Mouse (Mus musculus) large intestine, adult 2 months (tissue): ENCODE data around the gene Tmem131l. TPM values are rescaled to one million over a fixed set of nuclear protein-coding genes. Genes with fewer than 3 reads are reported as not detected.

Experiments used
- DNase-seq: peaks from one replicate; pipeline ENCODE4 v3.0.0-alpha.2; 2012; ENCODE audit warnings: low read depth, low spot score
- WGBS: fragments of 180-500 bp; shearing (Covaris S2); methylation state at CpG from one replicate; pipeline ENCODE4 v1.1.7; 2018; 5-methylcytosine and 5-hydroxymethylcytosine counted together
- polyA plus RNA-seq: library from polyadenylated mRNA; depleted of rRNA; stranded (reverse); fragments of >200 nt; gene quantifications from 2 replicates; pipeline ENCODE4 v1.2.3, GENCODE M21; 2012

Tmem131l gene
- polyA plus RNA-seq, 1 experiment = 14.2 TPM

DNA sequence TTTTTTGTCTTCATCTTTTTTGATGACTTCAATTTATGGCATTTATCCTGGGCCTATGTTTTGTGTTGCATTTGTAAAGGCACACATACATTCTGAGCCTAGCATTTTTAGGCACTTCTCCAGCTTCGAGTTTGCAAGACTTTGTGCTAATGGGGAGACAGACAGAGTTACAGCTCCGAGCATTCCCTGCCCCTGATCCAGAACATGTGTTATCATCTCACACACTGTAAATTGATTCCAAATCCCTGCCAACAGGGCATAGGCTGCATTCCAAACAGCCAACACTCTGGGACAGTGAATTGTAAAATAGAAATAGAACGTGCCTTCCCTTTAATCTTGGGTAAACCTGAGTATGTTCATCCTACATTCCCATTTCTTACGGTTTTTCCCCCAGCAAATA lies 19.7 kb upstream of the Tmem131l start:
- 64% methylated on average over 4 of the region's 4 CpGs for WGBS
- DNase-seq = no peak

DNA sequence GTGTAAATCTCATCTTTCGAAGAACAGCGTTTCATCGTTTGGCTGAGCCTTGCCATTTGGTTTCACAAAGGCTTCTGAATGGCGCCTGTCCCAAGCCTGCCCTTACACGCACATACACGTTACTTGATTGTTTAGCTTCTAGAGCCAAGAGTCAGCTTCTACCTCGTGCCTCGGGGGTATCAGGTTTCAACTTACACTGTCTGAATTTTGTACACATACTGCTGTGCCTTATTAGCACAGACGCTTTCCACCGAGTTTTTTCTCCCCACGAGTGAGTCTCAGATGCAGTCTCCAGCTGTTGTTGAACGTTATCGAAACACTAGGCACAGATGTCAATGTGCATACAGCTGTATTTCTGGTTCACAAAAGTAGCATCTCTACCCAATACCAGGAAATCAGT lies 19.3 kb upstream of the Tmem131l start:
- WGBS = 63% methylated on average over 13 of the region's 13 CpGs

DNA sequence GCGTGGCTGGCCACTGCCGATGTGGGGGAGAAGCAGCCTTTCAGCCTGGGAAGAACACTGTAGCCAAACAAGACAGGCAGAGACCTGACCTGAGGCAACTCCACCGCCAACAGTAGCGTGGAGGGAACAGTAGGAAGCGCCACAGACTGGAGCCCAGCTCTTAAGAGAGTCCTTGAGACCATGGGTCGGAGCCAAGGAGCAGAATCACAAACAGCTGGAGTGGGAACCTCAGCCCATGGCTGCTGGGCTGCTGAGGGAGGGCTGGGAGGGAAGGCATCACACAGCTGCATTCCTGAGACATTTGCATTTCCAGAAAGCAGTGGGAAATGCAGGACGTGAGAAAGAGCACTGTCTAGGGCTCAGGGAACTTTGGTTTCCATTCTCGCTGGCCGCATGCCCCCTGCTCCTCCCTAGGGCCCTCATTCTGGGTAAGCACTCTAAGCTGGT lies 8.8 kb upstream of the Tmem131l start:
- no peak for DNase-seq
- WGBS = 42% methylated on average over 9 of the region's 9 CpGs

More for the DNA sequence above, 19.3 kb upstream of the Tmem131l start:
- no peak for DNase-seq

DNA sequence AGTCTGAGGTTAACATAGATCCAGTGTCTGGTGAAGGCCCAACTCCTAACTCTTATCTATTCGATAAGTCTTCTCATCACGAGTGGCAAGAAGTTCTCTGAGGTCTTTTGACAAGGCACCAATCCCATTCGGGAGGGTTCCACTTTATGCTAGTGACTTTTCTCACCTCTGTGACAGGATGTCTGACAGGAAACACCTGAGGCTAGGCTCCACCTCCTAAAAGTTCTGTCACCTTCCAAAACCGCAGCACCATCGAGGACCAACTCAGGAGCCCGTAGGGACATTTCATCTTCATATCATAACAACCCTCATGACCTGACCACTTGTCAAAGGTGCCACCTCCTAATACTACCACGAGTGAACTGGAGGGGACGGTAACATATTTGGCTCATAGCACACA lies 6.2 kb upstream of the Tmem131l start:
- 84% methylated on average over 8 of the region's 8 CpGs for WGBS
- no peak for DNase-seq

DNA sequence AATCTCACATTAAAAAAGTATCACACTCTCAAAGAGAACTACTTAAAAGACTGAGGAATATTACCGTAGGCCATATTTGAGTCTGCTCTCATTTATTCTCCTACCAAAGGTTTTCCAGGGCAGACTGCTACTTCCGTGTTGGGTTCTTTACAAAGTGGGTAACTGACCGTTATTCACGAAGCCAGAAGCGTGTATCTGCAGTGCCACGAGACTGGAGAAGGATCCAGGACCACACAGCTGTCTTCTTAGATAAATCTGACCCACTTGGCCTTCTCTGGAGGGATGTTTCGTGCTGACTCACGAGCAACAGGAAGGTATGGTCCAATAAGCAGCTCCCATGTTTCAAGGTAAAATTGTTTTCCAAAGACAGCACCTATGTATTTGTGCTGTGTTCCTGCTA lies 1.8 kb upstream of the Tmem131l start:
- DNase-seq = no peak
- WGBS = 92% methylated on average over 8 of the region's 8 CpGs

DNA sequence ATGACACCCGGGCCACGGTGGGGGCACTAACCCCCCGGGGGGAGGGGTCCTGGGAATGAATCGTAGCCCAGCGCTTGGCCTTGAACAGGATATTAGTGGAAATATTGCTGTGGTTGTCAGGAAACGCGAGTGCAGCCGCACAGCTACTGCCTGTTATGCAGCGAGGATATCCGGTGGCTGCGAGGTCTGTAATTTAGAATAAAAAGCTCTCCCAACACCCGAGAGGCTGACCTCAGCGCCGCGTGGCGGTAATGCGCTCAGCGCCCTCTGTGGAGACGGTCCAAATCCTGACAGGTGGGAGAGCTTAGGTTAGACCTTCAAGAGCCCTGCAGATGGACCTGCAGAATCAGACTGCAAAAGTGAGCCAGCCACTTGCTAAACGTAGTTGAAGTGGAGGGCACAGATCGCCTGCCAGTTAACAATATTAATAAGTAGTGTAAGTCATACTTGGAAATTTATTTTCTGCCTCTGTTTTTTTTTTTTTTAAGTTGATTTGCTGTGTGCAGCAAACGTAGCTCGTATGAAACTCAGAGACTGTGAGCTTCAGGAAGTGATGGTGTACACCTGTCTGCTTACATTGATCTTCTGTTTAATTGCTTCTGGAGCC lies 604 bp upstream of the Tmem131l start:
- DNase-seq = no peak
- 1% methylated on average over 23 of the region's 23 CpGs for WGBS

DNA sequence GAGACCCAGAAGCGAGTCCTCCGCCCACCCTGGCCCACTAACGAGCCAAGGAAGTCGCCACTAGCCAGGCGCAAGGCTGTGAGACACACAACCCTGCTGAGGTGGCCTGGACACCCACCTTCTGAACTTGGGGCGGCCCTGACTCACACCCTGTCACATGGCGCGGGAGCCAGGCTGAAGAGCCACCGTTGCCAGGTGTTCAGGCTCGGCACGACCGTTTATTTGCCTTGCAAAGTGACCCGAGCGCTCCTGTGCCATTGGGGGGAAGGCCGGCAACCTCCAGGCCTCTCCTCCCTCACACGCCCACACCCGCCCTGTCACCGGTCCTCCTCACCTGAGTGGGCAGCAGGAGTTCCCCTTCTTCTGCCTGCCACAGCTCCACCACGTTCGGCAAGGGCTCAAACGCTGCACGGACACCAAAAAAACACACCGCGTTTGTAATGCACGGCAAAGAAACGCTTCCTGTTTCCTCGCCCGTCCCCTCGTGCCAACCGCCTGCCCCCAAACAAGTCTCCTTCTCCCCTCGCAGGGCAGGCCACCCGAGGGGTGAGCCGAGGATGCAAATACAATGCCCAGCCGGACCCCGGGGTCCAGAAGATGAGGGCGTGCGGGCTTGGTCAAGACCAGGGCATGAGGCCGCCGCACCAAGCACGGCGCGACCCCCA lies 862 bp downstream of the Tmem131l start:
- DNase-seq = no peak

DNA sequence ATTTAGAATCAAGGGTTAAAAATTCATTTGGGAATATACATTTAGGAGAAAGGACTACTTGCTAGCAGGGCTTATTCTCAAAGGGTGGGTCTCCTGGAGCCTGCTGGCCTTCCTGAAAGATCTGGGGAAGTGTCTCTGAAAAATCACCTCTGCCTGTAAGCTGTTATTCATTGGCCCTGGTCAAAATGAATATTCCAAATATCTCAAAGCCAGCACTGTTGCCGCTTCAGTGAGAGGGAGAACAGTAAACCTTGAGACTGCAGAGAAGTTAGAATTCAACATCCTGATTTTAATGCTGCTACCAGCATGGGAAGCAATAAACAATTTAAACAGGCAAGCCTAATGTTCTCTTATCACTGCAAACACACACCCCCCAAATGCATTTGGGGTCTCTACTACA lies 1.8 kb downstream of the Tmem131l start:
- WGBS = 35% methylated on average over 1 of the region's 1 CpGs
- DNase-seq = no peak

More for the DNA sequence above, 862 bp downstream of the Tmem131l start:
- under 1% methylated on average over 42 of the region's 42 CpGs for WGBS

DNA sequence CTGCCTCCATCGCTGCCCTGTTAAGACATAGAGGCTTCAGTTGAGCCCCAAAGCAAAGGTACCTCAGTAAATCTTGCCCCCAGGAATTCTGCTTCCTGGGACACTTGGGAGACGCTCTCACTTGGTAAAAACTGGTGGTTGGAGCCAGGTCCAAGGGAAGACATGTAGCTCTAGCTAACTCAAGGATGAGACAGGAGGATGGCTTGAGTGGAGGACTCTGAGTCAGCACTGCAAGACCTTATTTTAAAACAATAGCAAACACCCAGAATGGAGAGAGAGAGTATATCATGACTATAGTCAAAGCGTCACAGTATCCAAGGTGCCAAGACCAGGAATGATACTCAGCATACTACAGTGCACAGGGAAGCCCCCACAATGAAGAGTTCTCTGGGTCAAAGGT lies 2.4 kb downstream of the Tmem131l start:
- 93% methylated on average over 3 of the region's 3 CpGs for WGBS

DNA sequence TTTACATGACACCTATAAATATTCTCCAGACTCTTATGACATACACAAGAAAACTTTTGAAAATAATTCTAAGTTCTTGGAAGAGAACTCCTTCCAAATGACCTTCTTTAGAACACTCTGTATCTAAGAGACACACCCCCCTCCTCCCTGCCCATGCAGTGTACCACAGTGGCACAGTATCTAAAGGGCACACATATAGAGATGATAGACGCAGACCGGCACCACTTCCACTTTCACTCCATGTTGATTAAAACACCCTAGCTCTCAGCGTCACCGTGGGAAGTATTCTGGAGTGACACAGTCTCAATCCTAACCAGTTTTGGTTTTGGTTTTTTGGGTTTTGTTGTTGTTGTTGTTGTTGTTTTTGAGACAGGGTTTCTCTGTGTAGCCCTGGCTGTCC lies 3.1 kb downstream of the Tmem131l start:
- no peak for DNase-seq
- 56% methylated on average over 4 of the region's 4 CpGs for WGBS

More for the DNA sequence above, 2.4 kb downstream of the Tmem131l start:
- no peak for DNase-seq

DNA sequence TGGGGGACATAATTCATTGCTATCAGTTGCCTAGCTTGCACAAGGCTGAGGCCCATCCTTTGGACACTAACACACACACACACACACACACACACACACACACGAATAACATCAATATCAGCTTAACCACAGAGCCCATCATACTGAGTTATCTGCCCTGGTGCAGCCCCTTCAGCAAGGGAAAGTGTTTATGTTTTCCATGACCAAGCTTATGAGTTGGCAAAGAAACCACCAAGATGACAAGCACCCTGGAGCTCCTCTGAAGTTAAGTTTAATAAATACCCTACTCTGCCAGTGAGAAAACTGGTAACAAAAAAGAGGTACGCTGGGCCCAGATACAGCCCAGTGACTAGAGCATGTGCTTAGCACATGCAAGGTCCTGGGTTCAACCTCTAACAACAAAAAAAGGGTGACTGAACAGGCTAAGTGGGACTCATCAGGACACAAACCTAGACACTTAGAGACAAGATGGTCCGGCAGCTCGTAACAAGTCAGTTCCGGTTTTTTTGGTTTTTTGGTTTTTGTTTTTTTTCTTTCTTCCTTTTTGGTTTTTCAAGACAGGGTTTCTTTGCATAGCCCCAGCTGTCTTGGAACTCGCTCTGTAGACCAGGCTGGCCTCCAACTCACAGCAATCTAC lies 4.1 kb downstream of the Tmem131l start:
- 89% methylated on average over 6 of the region's 6 CpGs for whole genome bisulfite sequencing

DNA sequence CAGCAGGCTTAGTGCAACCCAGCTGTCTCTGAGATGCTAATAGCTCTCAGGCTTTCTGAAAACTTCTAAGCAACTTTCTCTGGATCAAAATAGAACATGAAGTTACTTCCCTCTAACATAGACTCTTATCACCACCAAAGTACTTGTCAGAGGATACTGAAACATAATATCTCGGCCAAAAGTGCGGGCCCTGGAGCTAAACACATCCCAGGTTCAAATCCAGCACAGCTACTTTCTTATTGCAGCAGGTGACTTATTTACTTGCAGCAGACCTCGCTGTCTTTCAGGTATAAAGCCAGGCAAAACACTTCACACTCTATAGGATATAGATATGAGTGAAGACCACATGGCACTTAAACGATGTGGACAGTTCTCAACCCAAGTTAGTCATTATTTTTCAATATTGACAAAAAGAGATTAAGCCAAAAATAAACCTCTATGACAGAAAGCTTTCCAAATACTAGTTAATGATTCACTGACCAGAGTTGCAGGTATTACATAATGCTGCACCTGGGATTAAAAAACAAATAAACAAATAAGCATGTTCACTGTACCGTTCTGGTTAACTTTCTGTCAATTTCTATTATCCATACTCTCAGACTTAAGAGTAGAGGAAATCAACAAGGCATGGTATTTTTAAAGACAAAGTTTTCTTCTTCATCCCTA lies 5.7 kb downstream of the Tmem131l start:
- no peak for DNase-seq

More for the DNA sequence above, 4.1 kb downstream of the Tmem131l start:
- DNase-seq = no peak

DNA sequence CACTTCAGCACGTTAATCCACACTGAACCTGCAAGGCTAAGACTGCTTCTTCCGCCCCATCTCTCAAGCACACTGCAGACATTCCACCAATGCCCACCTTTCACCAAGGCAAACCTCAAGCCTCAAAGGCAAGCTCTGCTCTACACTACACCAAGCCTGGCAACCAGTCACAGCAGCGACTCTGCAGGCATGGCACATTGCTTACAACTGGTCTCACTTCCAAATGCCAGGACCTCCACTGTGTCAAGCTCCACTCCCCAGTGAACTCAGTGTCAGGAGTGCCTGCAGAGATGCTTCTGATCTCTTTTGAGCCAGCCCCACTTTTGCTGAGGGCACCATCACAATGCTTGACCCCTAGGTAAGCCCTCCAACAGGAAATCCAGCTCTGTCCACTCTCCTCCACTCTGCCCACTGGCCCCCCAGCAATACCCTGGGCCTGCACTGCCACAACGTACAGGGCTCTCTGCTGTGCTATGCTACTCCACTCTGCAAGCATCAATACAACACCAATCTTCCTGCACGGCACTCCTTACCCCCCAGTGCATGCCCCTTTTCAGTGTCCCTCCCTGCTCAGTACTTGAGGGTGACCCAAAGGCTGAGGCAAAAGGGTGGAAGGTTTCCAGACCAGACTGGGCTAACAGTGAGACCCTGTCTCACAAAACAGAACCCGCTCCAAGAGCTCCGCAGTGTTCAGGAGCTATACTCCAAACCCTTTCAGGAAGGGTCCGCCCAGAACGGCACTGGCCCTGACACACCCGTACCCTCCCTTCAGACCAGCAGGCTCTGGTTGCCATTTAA lies 6.8 kb downstream of the Tmem131l start:
- no peak for DNase-seq
- 74% methylated on average over 10 of the region's 10 CpGs for WGBS

More for the DNA sequence above, 5.7 kb downstream of the Tmem131l start:
- 30% methylated on average over 5 of the region's 5 CpGs for WGBS

DNA sequence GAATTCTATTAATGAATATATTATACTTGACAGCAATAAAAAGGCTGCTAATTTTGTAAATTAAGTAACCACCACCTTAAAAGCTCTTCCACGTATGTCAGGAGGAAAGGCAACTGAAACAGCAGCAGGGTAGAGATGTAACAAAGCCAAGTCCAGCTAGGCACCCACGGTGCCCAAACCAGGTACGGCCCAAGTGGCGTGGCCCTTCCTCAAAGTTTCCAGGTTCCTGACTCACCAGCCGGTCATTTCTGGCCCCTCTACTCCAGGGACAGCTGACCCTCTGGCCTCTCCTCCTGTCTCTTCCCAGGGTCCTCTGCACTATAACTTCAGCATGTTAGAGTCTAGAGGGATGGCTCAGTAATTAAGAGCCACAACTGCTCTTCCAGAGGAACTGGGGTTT lies 7.6 kb downstream of the Tmem131l start:
- 97% methylated on average over 5 of the region's 5 CpGs for whole genome bisulfite sequencing
- DNase-seq = no peak

DNA sequence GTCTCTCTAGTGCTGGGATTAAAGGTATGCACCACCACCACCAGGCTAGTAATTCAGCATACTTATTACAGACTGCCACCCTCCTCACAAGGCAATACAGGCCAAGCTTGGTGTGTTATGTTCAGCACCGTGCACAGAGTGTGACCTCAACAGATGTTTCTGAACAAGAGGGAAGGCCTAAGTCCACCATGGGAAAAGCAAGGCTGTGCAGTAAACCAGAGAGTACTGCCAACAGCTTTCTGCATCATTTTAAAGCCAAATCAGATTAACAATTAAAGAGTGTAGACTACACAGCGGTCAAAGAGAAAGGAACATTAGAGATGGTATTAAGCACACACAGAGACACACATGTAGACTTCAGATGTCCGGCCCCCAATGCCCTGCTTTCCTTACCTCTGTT lies 8.8 kb downstream of the Tmem131l start:
- 81% methylated on average over 3 of the region's 3 CpGs for WGBS
- DNase-seq = no peak

DNA sequence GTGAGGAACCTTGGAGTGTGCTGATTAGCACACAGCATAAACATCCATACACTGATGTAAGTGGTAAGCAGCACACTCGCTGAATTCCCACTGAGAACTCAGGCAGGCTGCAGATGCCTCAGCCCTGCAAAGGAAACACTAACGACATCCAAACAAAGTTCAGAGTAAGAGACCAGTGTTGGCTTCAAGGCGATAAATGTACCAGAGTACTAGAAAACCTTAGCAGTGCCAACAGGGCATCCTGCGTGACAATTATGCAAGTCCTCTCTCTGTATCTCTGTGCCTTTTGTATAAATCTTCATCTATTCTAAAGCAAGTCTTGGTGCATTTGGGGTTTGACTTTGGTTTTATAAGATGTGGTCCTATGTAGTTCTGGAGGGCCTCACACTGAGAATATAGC lies 11.0 kb downstream of the Tmem131l start:
- no peak for DNase-seq
- WGBS = 82% methylated on average over 4 of the region's 4 CpGs

DNA sequence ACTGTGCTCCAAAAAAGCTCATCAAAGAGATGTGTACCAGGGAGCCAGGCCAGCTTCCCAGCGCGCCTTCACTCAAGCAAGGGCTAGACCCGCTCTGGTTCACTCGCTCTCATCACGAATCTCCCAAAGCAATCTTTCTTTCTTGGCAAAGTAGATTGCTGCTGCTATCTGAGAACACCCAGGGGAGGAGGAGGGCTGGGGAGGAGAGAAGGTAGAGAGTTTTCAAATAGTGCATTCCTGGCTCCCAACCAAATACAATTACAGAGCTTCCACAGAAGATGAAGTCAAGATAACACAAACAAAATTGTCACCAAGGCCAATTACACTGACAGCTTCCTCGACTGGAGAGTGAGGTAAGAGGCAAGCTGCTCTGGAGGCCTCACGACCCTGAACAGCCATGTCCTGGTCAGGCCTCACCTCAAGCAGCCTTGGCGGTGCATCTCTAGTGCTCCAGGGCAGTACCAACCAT lies 12.2 kb downstream of the Tmem131l start:
- WGBS = 67% methylated on average over 8 of the region's 8 CpGs
- DNase-seq = no peak

DNA sequence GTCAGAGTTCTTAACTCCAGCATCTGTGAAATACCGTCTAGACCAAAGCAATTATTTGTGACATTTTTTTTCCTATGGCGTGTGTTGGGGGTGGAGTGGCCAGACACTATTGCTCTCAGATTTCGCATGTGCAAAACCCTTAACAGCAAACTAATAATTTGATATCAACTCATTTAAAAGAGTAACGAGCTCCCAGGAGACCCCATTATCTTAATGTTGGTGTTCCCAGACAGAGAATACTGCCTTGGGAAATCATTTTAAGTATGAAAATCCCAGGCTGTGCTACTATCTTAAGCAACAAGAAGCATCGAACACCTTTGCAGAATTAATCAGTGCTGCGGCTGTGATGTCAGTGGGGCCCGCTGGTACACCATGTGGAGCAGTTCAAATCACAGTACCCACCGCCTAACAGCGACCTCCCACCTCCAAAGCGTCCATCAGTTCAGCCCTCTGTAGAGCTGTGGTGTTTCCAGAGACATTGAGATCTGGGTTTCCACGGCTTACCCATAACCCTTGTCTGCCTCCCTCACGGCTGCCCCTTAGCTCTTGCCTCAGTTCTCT lies 15.4 kb downstream of the Tmem131l start:
- DNase-seq = no peak
- WGBS = 92% methylated on average over 12 of the region's 12 CpGs

DNA sequence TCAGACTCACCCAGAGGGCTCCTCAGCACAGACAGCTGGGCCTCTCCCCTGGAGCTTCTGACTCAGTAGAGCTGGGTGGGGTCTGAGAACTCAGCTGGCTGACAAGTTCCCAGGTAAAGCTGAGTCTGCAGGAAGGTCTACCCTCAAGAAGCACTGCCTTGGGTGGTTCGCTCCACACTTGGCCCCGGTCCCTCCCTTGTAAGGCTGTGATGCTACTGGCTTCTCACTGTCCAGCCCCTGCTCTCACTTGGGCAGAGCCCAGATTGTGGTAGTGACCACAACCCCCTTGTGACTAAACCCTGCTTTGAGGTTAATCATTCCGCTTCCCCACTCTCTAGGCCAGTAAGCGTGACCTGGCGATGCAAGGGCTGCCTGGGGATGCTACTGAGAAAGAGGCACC lies 17.3 kb downstream of the Tmem131l start:
- WGBS = 75% methylated on average over 5 of the region's 5 CpGs
- no peak for DNase-seq
